Mouse (Mus musculus) MEL (cell line): ENCODE data around the gene Sik3. TPM values are rescaled to one million over a fixed set of nuclear protein-coding genes. Genes with fewer than 3 reads are reported as not detected.

Experiments
- DNase-seq: peaks from one replicate; pipeline ENCODE4 v3.0.0; 2011; ENCODE audit warnings: low read depth, low spot score
- H3K27ac ChIP-seq: 2 replicates; pipeline ENCODE4 v1.5.1; 2012; ENCODE audit warnings: low read depth, mild to moderate bottlenecking, control low read depth, low read length, moderate library complexity; ENCODE audit not compliant: control insufficient read depth
- H3K27me3 ChIP-seq, 2 experiments: fragments of 150-350 bp in 1 of 2; sonication (generic) in 1 of 2; 2 replicates each; pipeline ENCODE4 v1.6.1; 2012; ENCODE audit warnings: low read length in 2 of 2, mild to moderate bottlenecking in 2 of 2, improper control_type of control experiment in 1 of 2, moderate library complexity in 1 of 2; ENCODE audit not compliant: insufficient read depth in 2 of 2, control insufficient read depth in 1 of 2
- H3K36me3 ChIP-seq, 2 experiments: 2 replicates each; pipeline ENCODE4 v1.6.1; 2012 to 2014; ENCODE audit warnings: low read length in 2 of 2, improper control_type of control experiment in 1 of 2, inconsistent platforms in 1 of 2, mild to moderate bottlenecking in 1 of 2; ENCODE audit not compliant: insufficient read depth in 2 of 2, control insufficient read depth in 1 of 2
- H3K4me1 ChIP-seq, 2 experiments: fragments of 150-350 bp in 1 of 2; sonication (generic) in 1 of 2; 2 replicates each; pipeline ENCODE4 v1.6.1; 2012; ENCODE audit warnings: low read length in 2 of 2, improper control_type of control experiment in 1 of 2, mild to moderate bottlenecking in 1 of 2; ENCODE audit not compliant: insufficient read depth in 2 of 2, control insufficient read depth in 1 of 2
- H3K4me3 ChIP-seq, 2 experiments: fragments of 150-350 bp in 1 of 2; sonication (generic) in 1 of 2; 2 replicates each; pipeline ENCODE4 v1.5.1; 2012; ENCODE audit warnings: low read depth in 2 of 2, low read length in 2 of 2, mild to moderate bottlenecking in 2 of 2, moderate library complexity in 2 of 2, control low read depth in 1 of 2, improper control_type of control experiment in 1 of 2; ENCODE audit not compliant: control insufficient read depth in 1 of 2, insufficient read depth in 1 of 2
- H3K79me2 ChIP-seq: 2 replicates; pipeline ENCODE4 v1.6.1; 2012; ENCODE audit warnings: mild to moderate bottlenecking, low read length, moderate library complexity; ENCODE audit not compliant: control insufficient read depth, poor library complexity, insufficient read depth
- H3K9ac ChIP-seq: 2 replicates; pipeline ENCODE4 v1.6.1; 2012; ENCODE audit warnings: low read depth, mild to moderate bottlenecking, control low read depth, low read length, moderate library complexity; ENCODE audit not compliant: control insufficient read depth, poor library complexity, severe bottlenecking
- H3K9me3 ChIP-seq: fragments of 150-350 bp; sonication (generic); replicated peaks from 2 replicates; pipeline ENCODE4 v1.6.1; 2012; ENCODE audit warnings: mild to moderate bottlenecking, low read length, improper control_type of control experiment, moderate library complexity; ENCODE audit not compliant: insufficient read depth
- CTCF ChIP-seq, 3 experiments: IDR thresholded peaks in 2 of 3; conservative IDR thresholded peaks in 1 of 3; 2 replicates each; pipeline ENCODE4 v1.5.1; 2011 to 2012; ENCODE audit warnings: low read length in 3 of 3, low read depth in 2 of 3, mild to moderate bottlenecking in 2 of 3, improper control_type of control experiment in 1 of 3, inconsistent platforms in 1 of 3, mixed read lengths in 1 of 3, moderate library complexity in 1 of 3; ENCODE audit not compliant: control insufficient read depth in 1 of 3, insufficient read depth in 1 of 3, poor library complexity in 1 of 3, severe bottlenecking in 1 of 3
- ELF1 ChIP-seq: IDR thresholded peaks from 2 replicates; pipeline ENCODE4 v1.6.1; 2014; ENCODE audit warnings: low read depth, mild to moderate bottlenecking, inconsistent platforms, low read length, improper control_type of control experiment, moderate library complexity
- HCFC1 ChIP-seq: IDR thresholded peaks from 2 replicates; pipeline ENCODE4 v1.6.1; 2012; ENCODE audit warnings: low read depth, mild to moderate bottlenecking, inconsistent platforms, low read length, improper control_type of control experiment, moderate library complexity
- KAT2A ChIP-seq: conservative IDR thresholded peaks from 2 replicates; pipeline ENCODE4 v1.6.1; 2012; ENCODE audit warnings: low read depth, low read length, improper control_type of control experiment, inconsistent platforms
- MAFK ChIP-seq: IDR thresholded peaks from 2 replicates; pipeline ENCODE4 v1.6.1; 2011; ENCODE audit warnings: low read depth, mild to moderate bottlenecking, low read length, improper control_type of control experiment, borderline replicate concordance
- MAZ ChIP-seq: IDR thresholded peaks from 2 replicates; pipeline ENCODE4 v1.6.1; 2012; ENCODE audit warnings: low read depth, mild to moderate bottlenecking, inconsistent platforms, low read length, improper control_type of control experiment
- MXI1 ChIP-seq: IDR thresholded peaks from 2 replicates; pipeline ENCODE4 v1.6.1; 2011; ENCODE audit warnings: mild to moderate bottlenecking, low read depth, low read length, improper control_type of control experiment
- MYC ChIP-seq: IDR thresholded peaks from 2 replicates; pipeline ENCODE4 v1.6.1; 2011; ENCODE audit warnings: low read depth, mild to moderate bottlenecking, low read length, improper control_type of control experiment, moderate library complexity
- NELFE ChIP-seq: IDR thresholded peaks from 2 replicates; pipeline ENCODE4 v1.6.1; 2011; ENCODE audit warnings: low read depth, low read length, improper control_type of control experiment
- POLR2AphosphoS2 ChIP-seq: IDR thresholded peaks from 2 replicates; pipeline ENCODE4 v1.6.1; 2011; ENCODE audit warnings: low read length, improper control_type of control experiment
- POLR2AphosphoS5 ChIP-seq: IDR thresholded peaks from 2 replicates; pipeline ENCODE4 v1.6.1; 2012; ENCODE audit warnings: low read depth, borderline replicate concordance, mild to moderate bottlenecking, inconsistent platforms, low read length, moderate library complexity, mixed read lengths
- RAD21 ChIP-seq: IDR thresholded peaks from 2 replicates; pipeline ENCODE4 v1.6.1; 2011; ENCODE audit warnings: mild to moderate bottlenecking, low read depth, low read length, improper control_type of control experiment
- RCOR1 ChIP-seq: IDR thresholded peaks from 2 replicates; pipeline ENCODE4 v1.6.1; 2012; ENCODE audit warnings: low read depth, mild to moderate bottlenecking, inconsistent platforms, low read length, improper control_type of control experiment
- SIN3A ChIP-seq: IDR thresholded peaks from 2 replicates; pipeline ENCODE4 v1.6.1; 2012; ENCODE audit warnings: low read length, improper control_type of control experiment, inconsistent platforms
- SMC3 ChIP-seq: IDR thresholded peaks from 2 replicates; pipeline ENCODE4 v1.6.1; 2011; ENCODE audit warnings: low read depth, low read length, improper control_type of control experiment
- UBTF ChIP-seq: IDR thresholded peaks from 2 replicates; pipeline ENCODE4 v1.6.1; 2012; ENCODE audit warnings: low read depth, mild to moderate bottlenecking, inconsistent platforms, low read length, improper control_type of control experiment, moderate library complexity, borderline replicate concordance; ENCODE audit not compliant: insufficient read depth
- USF1 ChIP-seq: IDR thresholded peaks from 2 replicates; pipeline ENCODE4 v1.6.1; 2014; ENCODE audit warnings: low read depth, mild to moderate bottlenecking, inconsistent platforms, low read length, improper control_type of control experiment, moderate library complexity
- USF2 ChIP-seq, 2 experiments: IDR thresholded peaks; 2 replicates each; pipeline ENCODE4 v1.6.1; 2011 to 2012; ENCODE audit warnings: improper control_type of control experiment in 2 of 2, low read length in 2 of 2, borderline replicate concordance in 1 of 2, inconsistent platforms in 1 of 2, low read depth in 1 of 2, mild to moderate bottlenecking in 1 of 2; ENCODE audit not compliant: insufficient read depth in 1 of 2
- ZC3H11A ChIP-seq: IDR thresholded peaks from 2 replicates; pipeline ENCODE4 v1.6.1; 2012; ENCODE audit warnings: low read depth, mild to moderate bottlenecking, inconsistent platforms, low read length, improper control_type of control experiment
- ZMIZ1 ChIP-seq: IDR thresholded peaks from 2 replicates; pipeline ENCODE4 v1.6.1; 2012; ENCODE audit warnings: low read depth, mild to moderate bottlenecking, inconsistent platforms, low read length, improper control_type of control experiment, moderate library complexity
- polyA plus RNA-seq, 2 experiments: library from polyadenylated mRNA; stranded (reverse) in 1 of 2; unstranded in 1 of 2; fragments of >175 nt in 1 of 2; fragments of >200 nt in 1 of 2; gene quantifications; 2 replicates each; pipeline versions ENCODE4 v1.2.1 to v1.2.4; 2012; ENCODE audit warnings: low replicate concordance in 2 of 2, low read depth in 1 of 2; ENCODE audit not compliant: insufficient read length in 2 of 2, insufficient read depth in 1 of 2, missing spikeins in 1 of 2
- total RNA-seq: library from RNA; depleted of rRNA; stranded (reverse); fragments of 300-350 nt; gene quantifications from 2 replicates; pipeline ENCODE4 v1.2.3, GENCODE M21; 2012

Sik3 gene
- total and polyA plus RNA-seq, 3 experiments = 78.7 to 111 TPM; not detected in 1

DNA sequence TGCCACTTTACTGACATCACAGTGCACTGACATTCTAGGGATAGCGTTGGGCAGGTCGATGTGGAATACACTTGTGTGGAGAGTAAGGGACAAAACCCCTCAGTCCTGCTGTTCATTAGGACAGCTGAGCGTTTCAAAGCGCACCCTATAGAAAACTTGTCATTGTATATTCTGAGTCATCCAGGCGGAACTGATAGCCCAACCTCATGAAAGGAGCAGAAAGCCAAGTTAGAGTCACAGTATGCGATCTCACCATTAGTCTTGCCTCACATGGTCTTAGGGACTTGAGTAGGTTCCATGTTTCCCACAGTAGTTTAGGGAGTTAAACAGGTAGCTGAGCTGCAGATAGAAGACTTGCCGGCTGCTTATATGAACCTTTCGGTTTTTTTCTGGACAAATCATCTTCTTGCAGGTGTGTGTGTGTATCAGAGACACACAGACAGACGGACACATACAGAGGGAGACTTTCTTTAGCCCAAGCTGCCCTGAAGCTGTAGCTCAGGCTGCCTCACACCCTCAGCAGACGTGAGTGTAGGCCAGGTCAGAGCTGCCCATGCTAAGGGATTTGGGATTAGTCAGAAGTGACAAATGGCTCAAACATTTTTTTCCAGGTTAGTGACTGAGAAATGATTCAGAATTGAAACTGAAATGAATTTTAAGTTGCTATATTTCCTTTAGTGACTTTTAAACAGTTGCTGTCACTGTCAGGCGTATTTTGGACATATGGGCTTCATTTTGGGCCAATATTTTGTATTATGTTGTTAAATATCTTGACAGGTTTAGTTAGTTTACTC, 34.3 kb downstream of the Sik3 start:
- H3K9me3 ChIP-seq = no peaks in the 10 kb centered on the region
- no peak for TF ChIP-seq MAFK
- TF ChIP-seq RAD21 = no peak
- no peak for TF ChIP-seq POLR2AphosphoS5
- TF ChIP-seq ELF1 = no peak
- TF ChIP-seq RCOR1 = no peak
- no peak for TF ChIP-seq USF2 (IDR thresholded peaks at IDR 0.05; ENCODE audit: borderline replicate concordance in 1 of 2, insufficient read depth in 1 of 2, low read depth in 1 of 2, low read length in 2 of 2)
- TF ChIP-seq MAZ = no peak
- TF ChIP-seq CTCF (IDR thresholded peaks at IDR 0.05 in 2 of 3, conservative IDR thresholded peaks at IDR 0.05 in 1 of 3; ENCODE audit: control insufficient read depth in 1 of 3, insufficient read depth in 1 of 3, low read depth in 2 of 3, low read length in 3 of 3, poor library complexity in 1 of 3, severe bottlenecking in 1 of 3) = no peak
- TF ChIP-seq SIN3A = no peak
- TF ChIP-seq ZMIZ1 = no peak
- TF ChIP-seq USF1 = no peak
- TF ChIP-seq MXI1 = no peak
- no peak for TF ChIP-seq HCFC1
- TF ChIP-seq POLR2AphosphoS2 = no peak
- no peak for TF ChIP-seq SMC3
- TF ChIP-seq MYC = no peak
- TF ChIP-seq UBTF = no peak
- TF ChIP-seq NELFE = no peak
- TF ChIP-seq, all 39 proteins: peak for 0
- Histone ChIP-seq H3K4me1 (peaks cover 2 to 9% of the 10 kb centered on the region in 2 experiments; a peak in 2 of 4 replicates), H3K79me2 (peaks cover 56% of the 10 kb centered on the region), H3K27ac (no peak overlapping the region), H3K9ac (no peak overlapping the region), H3K4me3 (no peak overlapping the region), H3K36me3 (peaks cover 5% of the 10 kb centered on the region in 2 experiments; a peak in 2 of 4 replicates), H3K27me3 (no peaks in the 10 kb centered on the region)
- DNase-seq = peak; percentile 43

DNA sequence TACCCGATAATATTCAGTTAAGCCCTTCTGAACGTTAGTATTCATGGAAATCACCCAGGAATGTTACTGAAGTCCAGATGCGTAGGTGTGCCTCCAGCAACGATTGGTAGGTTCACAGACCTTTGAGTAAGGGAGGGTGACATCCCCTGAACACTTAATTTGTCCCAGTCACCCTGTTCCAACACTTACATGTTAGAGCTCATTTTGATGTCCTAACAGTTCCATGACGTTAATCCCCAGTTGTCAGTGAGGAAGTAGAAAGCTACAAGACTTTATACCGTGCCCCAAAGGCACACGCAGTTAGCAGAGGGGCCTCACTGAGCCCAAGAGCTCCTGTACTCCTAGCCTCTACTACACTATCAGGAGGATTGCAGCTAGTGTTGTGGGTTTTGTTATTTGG, 36.9 kb downstream of the Sik3 start:
- Histone ChIP-seq H3K9ac (no peak overlapping the region), H3K27ac (no peak overlapping the region), H3K4me1 (peaks cover 2 to 9% of the 10 kb centered on the region in 2 experiments; a peak in 2 of 4 replicates), H3K79me2 (peaks cover 64% of the 10 kb centered on the region), H3K27me3 (no peaks in the 10 kb centered on the region), H3K4me3 (no peak overlapping the region), H3K36me3 (peaks cover 3 to 9% of the 10 kb centered on the region in 2 experiments; a peak in 3 of 4 replicates), H3K9me3 (no peaks in the 10 kb centered on the region)
- no peak for TF ChIP-seq ZMIZ1
- TF ChIP-seq UBTF = no peak
- TF ChIP-seq USF2 (IDR thresholded peaks at IDR 0.05; ENCODE audit: borderline replicate concordance in 1 of 2, insufficient read depth in 1 of 2, low read depth in 1 of 2, low read length in 2 of 2) = no peak
- no peak for TF ChIP-seq KAT2A
- TF ChIP-seq ZC3H11A = no peak
- DNase-seq = no peak
